Mouse (Mus musculus): ENCODE measurements around the gene Lpcat4. TPM values are rescaled to one million over a fixed set of nuclear protein-coding genes. Genes with fewer than 3 reads are reported as not detected.

Lpcat4 gene
- total RNA-seq (2012; rRNA removed) = 17.2 and 19.9 TPM in 2 replicates
- 10.7 and 12.3 TPM in 2 replicates for total RNA-seq (2014; rRNA removed)
- 66.8 and 75.2 TPM in 2 replicates for polyA plus RNA-seq (2012; ENCODE audit: insufficient read length, low read depth)

DNA sequence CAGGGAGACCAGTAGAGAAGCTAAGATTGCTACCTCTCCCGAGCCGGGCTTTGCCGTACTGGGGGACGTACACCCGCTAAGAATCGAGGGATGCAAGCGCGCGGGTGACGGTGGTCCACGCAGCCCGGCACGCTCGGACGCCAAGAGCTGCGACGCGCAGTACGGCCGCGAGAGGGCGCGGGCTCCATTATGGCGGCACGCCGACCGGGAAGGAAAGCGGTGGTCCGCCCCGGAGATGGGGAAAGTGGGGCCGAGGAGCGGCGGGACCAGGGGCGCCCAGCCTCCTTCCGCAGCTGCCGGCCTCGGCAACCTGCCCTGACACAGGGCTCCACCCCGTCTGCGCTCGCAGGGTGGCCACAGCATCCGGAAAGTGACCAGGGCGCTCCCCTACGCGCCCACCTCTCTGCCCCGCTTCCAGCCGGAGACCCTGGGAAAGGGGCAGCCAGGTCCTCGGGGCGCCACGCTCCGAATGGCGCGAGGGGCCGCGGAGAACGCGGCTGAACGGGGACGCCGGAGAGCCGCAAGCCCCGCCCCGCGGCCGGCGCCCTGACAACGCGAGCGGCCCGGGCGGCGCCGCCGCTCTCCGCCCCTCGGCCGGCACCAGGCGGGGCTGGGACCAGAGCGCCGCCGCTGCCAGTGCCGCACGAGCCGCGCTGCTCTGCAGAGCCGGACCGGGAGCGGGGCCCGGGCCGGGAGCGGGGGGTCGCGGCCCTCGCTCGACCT is at the start of gene Lpcat4:
Gene Lpcat4, plus strand, starts transcription at position 257 of the 723 bp plus-strand sequence.
- Histone ChIP-seq H3K9me3 (replicated peaks; ENCODE audit: low read length) (no peaks in the 10 kb centered on the region), H3K4me1 (ENCODE audit: control insufficient read depth in 1 of 2, insufficient read depth in 2 of 2) (peaks cover 3 to 44% of the 10 kb centered on the region in 2 experiments), H3K79me2 (replicated peaks; ENCODE audit: control insufficient read depth, extremely low read depth, insufficient read depth, poor library complexity, severe bottlenecking) (peaks cover 10% of the 10 kb centered on the region), H3K4me2 (ENCODE audit: insufficient read depth, low read depth, poor library complexity, severe bottlenecking) (peak within 1 kb of the TSS; percentile 93), H3K9ac (ENCODE audit: insufficient read depth, low read depth) (peak within 1 kb of the TSS; percentile 85), H3K27me3 (replicated peaks) (no peaks in the 10 kb centered on the region), H3K4me3 (replicated peaks in 1 of 3; ENCODE audit: low read depth in 2 of 3, low read length in 2 of 3, poor library complexity in 1 of 3) (peak within 1 kb of the TSS; percentile 81 to 96 (median 92)), H3K36me3 (replicated peaks in 1 of 2; ENCODE audit: control insufficient read depth in 1 of 2, insufficient read depth in 1 of 2, low read length in 1 of 2) (peaks cover 10 to 32% of the 10 kb centered on the region in 2 experiments), H3K27ac (ENCODE audit: insufficient read depth, low read depth) (peak within 1 kb of the TSS; percentile 77)
- TF ChIP-seq USF2 (conservative IDR thresholded peaks at IDR 0.05; ENCODE audit: low read depth, low read length) (no peak), RCOR1 (conservative IDR thresholded peaks at IDR 0.05; ENCODE audit: low read depth, low read length) (no peak), PAX5 (IDR thresholded peaks at IDR 0.05; ENCODE audit: low read length) (no peak), ETS1 (conservative IDR thresholded peaks at IDR 0.05; ENCODE audit: low read depth, low read length) (no peak), CTCF (conservative IDR thresholded peaks at IDR 0.05 in 1 of 2, IDR thresholded peaks at IDR 0.05 in 1 of 2; ENCODE audit: low read depth in 2 of 2, low read length in 2 of 2) (peak in 1 of 2 experiments; percentile 76; a peak in 2 of 4 replicates), POLR2A (IDR thresholded peaks at IDR 0.05; ENCODE audit: low read depth, low read length) (peak; percentile 71), MAX (IDR thresholded peaks at IDR 0.05; ENCODE audit: low read length) (peak; percentile 50; the same call in 1 of the 2 replicates), ELF1 (IDR thresholded peaks at IDR 0.05; ENCODE audit: low read depth, low read length) (peak; percentile 53; the same call in 1 of the 2 replicates), NRF1 (IDR thresholded peaks at IDR 0.05; ENCODE audit: low read depth, low read length) (0 out of 2 replicates have a peak, but pooled peaks have one; percentile 30), TCF12 (IDR thresholded peaks at IDR 0.05; ENCODE audit: low read depth, low read length) (peak; percentile 54; the same call in 1 of the 2 replicates), GABPA (IDR thresholded peaks at IDR 0.05; ENCODE audit: insufficient replicate concordance, low read depth, low read length) (no peak), ZKSCAN1 (IDR thresholded peaks at IDR 0.05; ENCODE audit: borderline replicate concordance, low read depth, low read length) (no peak), MEF2A (IDR thresholded peaks at IDR 0.05; ENCODE audit: borderline replicate concordance, low read depth, low read length) (peak; percentile 46; the same call in 1 of the 2 replicates), IRF4 (IDR thresholded peaks at IDR 0.05; ENCODE audit: low read depth, low read length) (peak; percentile 38; the same call in 1 of the 2 replicates), ZMIZ1 (IDR thresholded peaks at IDR 0.05; ENCODE audit: low read depth, low read length) (peak; percentile 62; the same call in 1 of the 2 replicates), MAFK (IDR thresholded peaks at IDR 0.05; ENCODE audit: insufficient replicate concordance, low read length) (no peak), USF1 (IDR thresholded peaks at IDR 0.05; ENCODE audit: low read depth, low read length) (no peak), HCFC1 (IDR thresholded peaks at IDR 0.05; ENCODE audit: low read depth, low read length) (peak; percentile 47), BHLHE40 (IDR thresholded peaks at IDR 0.05; ENCODE audit: low read depth, low read length) (peak; percentile 64), CHD1 (IDR thresholded peaks at IDR 0.05; ENCODE audit: low read depth, low read length) (no peak), CHD2 (IDR thresholded peaks at IDR 0.05; ENCODE audit: low read length) (0 out of 2 replicates have a peak, but pooled peaks have one; percentile 17), SIN3A (IDR thresholded peaks at IDR 0.05; ENCODE audit: low read length) (peak; percentile 48), RAD21 (IDR thresholded peaks at IDR 0.05; ENCODE audit: low read depth, low read length) (peak; percentile 30), SMC3 (IDR thresholded peaks at IDR 0.05; ENCODE audit: low read depth, low read length) (peak; percentile 60), TBP (conservative IDR thresholded peaks at IDR 0.05; ENCODE audit: low read depth, low read length) (0 out of 2 replicates have a peak, but pooled peaks have one; percentile 13), KAT2A (IDR thresholded peaks at IDR 0.05; ENCODE audit: insufficient replicate concordance, low read length) (no peak), EP300 (IDR thresholded peaks at IDR 0.05; ENCODE audit: low read length) (no peak), NELFE (IDR thresholded peaks at IDR 0.05; ENCODE audit: low read depth, low read length) (peak; percentile 55), MYC (IDR thresholded peaks at IDR 0.05; ENCODE audit: low read depth, low read length) (peak; percentile 45; the same call in 1 of the 2 replicates), MXI1 (IDR thresholded peaks at IDR 0.05; ENCODE audit: low read depth, low read length) (peak; percentile 55), ZNF384 (IDR thresholded peaks at IDR 0.05; ENCODE audit: low read depth, low read length) (no peak)
- dilution Hi-C loops (cut with MboI; ENCODE audit: extremely low pct_ligation_motif_present, extremely low pct_unique_long_range_greater_than_20kb, low sequenced_read_pairs) = no loop called here
- in situ Hi-C loops (cut with MboI; ENCODE audit: low pct_ligation_motif_present, low pct_unique_long_range_greater_than_20kb, low sequenced_read_pairs) = no loop called here
- peak; percentile 72 for DNase-seq (ENCODE audit: extremely low read depth)

All from CH12.LX (cell line).